Comparison of ENCODE assay signal across 10 mouse cellular contexts in the genomic region with DNA sequence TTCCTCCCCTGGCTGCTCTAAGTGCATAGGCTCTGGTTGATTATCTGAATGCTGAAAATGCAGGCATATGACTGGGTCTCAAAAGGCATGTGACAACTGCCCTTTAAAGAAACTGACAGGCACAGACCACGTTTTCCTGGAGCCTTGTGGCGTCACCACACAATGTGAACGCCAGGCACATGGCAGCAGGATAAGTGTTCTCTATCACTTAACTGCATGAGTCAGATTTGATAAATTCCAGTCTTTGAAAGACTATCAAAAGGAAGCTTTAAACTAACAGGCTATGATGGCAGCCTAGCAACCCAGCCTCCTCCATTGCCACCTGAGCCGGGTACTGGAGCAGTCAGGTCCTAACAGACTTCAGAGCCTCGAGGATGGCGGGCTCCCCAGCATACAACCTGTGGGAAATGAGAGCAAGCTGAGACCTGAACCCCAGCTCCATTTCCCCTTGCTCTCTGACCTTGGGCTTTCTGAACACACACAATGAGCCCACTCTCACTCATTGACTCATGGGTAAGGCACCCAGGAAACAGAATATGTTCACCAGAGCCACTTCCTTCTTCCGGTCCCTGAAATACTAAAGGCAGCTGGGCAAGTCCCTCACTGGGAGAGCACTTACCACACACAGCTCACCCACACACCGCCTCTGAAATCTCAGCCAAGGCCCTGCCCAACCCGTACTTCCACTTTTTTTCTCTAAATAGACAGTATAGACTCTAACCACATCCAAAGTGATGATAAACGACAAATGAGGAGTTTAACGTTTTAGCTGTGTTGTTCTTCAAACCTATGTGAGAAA.
DNase-seq lines count a peak whose midpoint lies in the region; ATAC-seq and TF ChIP-seq lines count a peak whose summit lies in the region.
"Had no signal": no experiment of that assay in that cellular context is flagged by ENCODE, and none has a peak within 500 bp of the region (broad histone marks: within the 10 kb centered on the region; RNA-seq: fewer than 3 reads in every experiment).

No protein-coding gene starts in this region.

- H3K4me2 ChIP-seq in heart, embryonic 15.5 days = peak overlapping the region; percentile 12; the same call in 1 of the 2 replicates
- H3K4me2 ChIP-seq in CH12.LX (ENCODE audit: insufficient read depth, low read depth, poor library complexity, severe bottlenecking) = no peak overlapping the region
- H3K4me2 ChIP-seq in intestine, embryonic 15.5 days (replicated peaks) = 0 out of 2 replicates have a peak overlapping the region, but pooled peaks have one; percentile 4
- H3K4me2 ChIP-seq in stomach, embryonic 16.5 days (ENCODE audit: low read depth, low read length) = 0 out of 2 replicates have a peak overlapping the region, but pooled peaks have one; percentile 4
- H3K4me2 ChIP-seq in midbrain, embryonic 13.5 days (replicated peaks) = no peak overlapping the region
- H3K4me2 ChIP-seq: embryonic facial prominence, embryonic 12.5 days had no signal

- peaks cover 72% of the 10 kb centered on the region for H3K4me1 ChIP-seq in heart, embryonic 15.5 days (replicated peaks)
- H3K4me1 ChIP-seq in CH12.LX (ENCODE audit: control insufficient read depth in 1 of 2, insufficient read depth in 2 of 2) = peaks cover 13 to 21% of the 10 kb centered on the region in 2 experiments; a peak in 3 of 4 replicates
- H3K4me1 ChIP-seq in intestine, embryonic 15.5 days (replicated peaks) = peaks cover 21% of the 10 kb centered on the region
- H3K4me1 ChIP-seq in stomach, embryonic 16.5 days (ENCODE audit: control insufficient read depth, insufficient read depth, low read length) = peaks cover 16% of the 10 kb centered on the region
- no peaks in the 10 kb centered on the region for H3K4me1 ChIP-seq in limb, embryonic 10.5 days
- H3K4me1 ChIP-seq in midbrain, embryonic 13.5 days (replicated peaks) = peaks cover 16% of the 10 kb centered on the region

- TF ChIP-seq CTCF in CH12.LX (conservative IDR thresholded peaks at IDR 0.05 in 1 of 2, IDR thresholded peaks at IDR 0.05 in 1 of 2; ENCODE audit: low read depth in 2 of 2, low read length in 2 of 2) = no peak
- no peak for TF ChIP-seq CTCF in layer of hippocampus, adult 2 months (conservative IDR thresholded peaks at IDR 0.05)

- TF ChIP-seq POLR2A in CH12.LX (IDR thresholded peaks at IDR 0.05; ENCODE audit: low read depth, low read length) = peak; percentile 40; the same call in 1 of the 2 replicates

- H3K79me2 ChIP-seq in CH12.LX (replicated peaks; ENCODE audit: control insufficient read depth, extremely low read depth, insufficient read depth, poor library complexity, severe bottlenecking) = no peaks in the 10 kb centered on the region

- H3K36me3 ChIP-seq in heart, embryonic 15.5 days = no peaks in the 10 kb centered on the region
- no peaks in the 10 kb centered on the region for H3K36me3 ChIP-seq in CH12.LX (replicated peaks in 1 of 2; ENCODE audit: control insufficient read depth in 1 of 2, insufficient read depth in 1 of 2, low read length in 1 of 2)
- no peaks in the 10 kb centered on the region for H3K36me3 ChIP-seq in intestine, embryonic 15.5 days
- no peaks in the 10 kb centered on the region for H3K36me3 ChIP-seq in stomach, embryonic 16.5 days (ENCODE audit: control insufficient read depth, insufficient read depth, low read length)
- H3K36me3 ChIP-seq in limb, embryonic 10.5 days = no peaks in the 10 kb centered on the region
- H3K36me3 ChIP-seq in midbrain, embryonic 13.5 days = no peaks in the 10 kb centered on the region
- H3K36me3 ChIP-seq: embryonic facial prominence, embryonic 12.5 days had no signal

- peak overlapping the region; percentile 49 for H3K27ac ChIP-seq in heart, embryonic 15.5 days
- no peak overlapping the region for H3K27ac ChIP-seq in CH12.LX (ENCODE audit: insufficient read depth, low read depth)
- no peak overlapping the region for H3K27ac ChIP-seq in intestine, embryonic 15.5 days
- peak overlapping the region; percentile 71 for H3K27ac ChIP-seq in stomach, embryonic 16.5 days (ENCODE audit: low read length)
- H3K27ac ChIP-seq in limb, embryonic 10.5 days = no peak overlapping the region
- no peak overlapping the region; the same call in 1 of the 2 replicates for H3K27ac ChIP-seq in layer of hippocampus, adult 2 months
- H3K27ac ChIP-seq in midbrain, embryonic 13.5 days = no peak overlapping the region
- H3K27ac ChIP-seq: embryonic facial prominence, embryonic 12.5 days; macrophage had no signal

- no peak for TF ChIP-seq RAD21 in CH12.LX (IDR thresholded peaks at IDR 0.05; ENCODE audit: low read depth, low read length)

- no peak for DNase-seq in heart, adult 8-10 months (ENCODE audit: low spot score)
- peak; percentile 72 for DNase-seq in CH12.LX (ENCODE audit: extremely low read depth)
- DNase-seq in limb, embryonic 10.5 days (ENCODE audit: low spot score) = no peak
- DNase-seq in layer of hippocampus, adult 2 months (ENCODE audit: low spot score in 2 of 2) = no peak

- H3K9me3 ChIP-seq in heart, embryonic 15.5 days (replicated peaks) = no peaks in the 10 kb centered on the region
- no peaks in the 10 kb centered on the region for H3K9me3 ChIP-seq in CH12.LX (replicated peaks; ENCODE audit: low read length)
- H3K9me3 ChIP-seq in intestine, embryonic 15.5 days = no peaks in the 10 kb centered on the region
- H3K9me3 ChIP-seq in stomach, embryonic 16.5 days (replicated peaks; ENCODE audit: control insufficient read depth, low read length) = no peaks in the 10 kb centered on the region
- H3K9me3 ChIP-seq in limb, embryonic 10.5 days (replicated peaks) = no peaks in the 10 kb centered on the region
- H3K9me3 ChIP-seq in midbrain, embryonic 13.5 days = no peaks in the 10 kb centered on the region
- H3K9me3 ChIP-seq: embryonic facial prominence, embryonic 12.5 days had no signal

- dilution Hi-C loops in CH12.LX (cut with MboI; ENCODE audit: extremely low pct_ligation_motif_present, extremely low pct_unique_long_range_greater_than_20kb, low sequenced_read_pairs) = no loop called here

- no peak for TF ChIP-seq EP300 in CH12.LX (IDR thresholded peaks at IDR 0.05; ENCODE audit: low read length)

- ATAC-seq in heart, embryonic 15.5 days (replicated peaks; ENCODE audit: insufficient number of reproducible peaks, insufficient read depth, low FRiP score, low read depth) = no peak
- ATAC-seq in intestine, embryonic 15.5 days = peak; percentile 36
- peak; percentile 61; the same call in 1 of the 2 replicates for ATAC-seq in stomach, embryonic 16.5 days (ENCODE audit: insufficient read depth, low FRiP score)
- ATAC-seq in midbrain, embryonic 13.5 days = no peak

- no peak overlapping the region for H3K9ac ChIP-seq in heart, embryonic 15.5 days
- H3K9ac ChIP-seq in CH12.LX (ENCODE audit: insufficient read depth, low read depth) = no peak overlapping the region
- no peak overlapping the region for H3K9ac ChIP-seq in intestine, embryonic 15.5 days
- H3K9ac ChIP-seq in stomach, embryonic 16.5 days (ENCODE audit: low read length) = no peak overlapping the region
- no peak overlapping the region for H3K9ac ChIP-seq in midbrain, embryonic 13.5 days (replicated peaks)
- H3K9ac ChIP-seq: embryonic facial prominence, embryonic 12.5 days had no signal

- H3K27me3 ChIP-seq in heart, embryonic 15.5 days = no peaks in the 10 kb centered on the region
- H3K27me3 ChIP-seq in CH12.LX (replicated peaks) = no peaks in the 10 kb centered on the region
- no peaks in the 10 kb centered on the region for H3K27me3 ChIP-seq in intestine, embryonic 15.5 days (replicated peaks)
- no peaks in the 10 kb centered on the region for H3K27me3 ChIP-seq in stomach, embryonic 16.5 days (ENCODE audit: control insufficient read depth, insufficient read depth, low read length)
- peaks cover 13% of the 10 kb centered on the region for H3K27me3 ChIP-seq in limb, embryonic 10.5 days (ENCODE audit: low read depth, poor library complexity, severe bottlenecking)
- H3K27me3 ChIP-seq in midbrain, embryonic 13.5 days = peaks cover 2% of the 10 kb centered on the region; the same call in 1 of the 2 replicates

- in situ Hi-C loops in CH12.LX (cut with MboI; ENCODE audit: low pct_ligation_motif_present, low pct_unique_long_range_greater_than_20kb, low sequenced_read_pairs) = no loop called here

- no peak overlapping the region for H3K4me3 ChIP-seq in heart, embryonic 15.5 days
- H3K4me3 ChIP-seq in CH12.LX (replicated peaks in 1 of 3; ENCODE audit: low read depth in 2 of 3, low read length in 2 of 3, poor library complexity in 1 of 3) = no peak overlapping the region
- no peak overlapping the region for H3K4me3 ChIP-seq in intestine, embryonic 15.5 days (replicated peaks)
- H3K4me3 ChIP-seq in stomach, embryonic 16.5 days (replicated peaks; ENCODE audit: low read length) = no peak overlapping the region
- H3K4me3 ChIP-seq in limb, embryonic 10.5 days = no peak overlapping the region
- no peak overlapping the region for H3K4me3 ChIP-seq in layer of hippocampus, adult 2 months
- no peak overlapping the region for H3K4me3 ChIP-seq in midbrain, embryonic 13.5 days (replicated peaks)
- H3K4me3 ChIP-seq: embryonic facial prominence, embryonic 12.5 days had no signal

- WGBS in heart, embryonic 15.5 days = 40% methylated on average over 11 of the region's 11 CpGs
- 53% methylated on average over 11 of the region's 11 CpGs for WGBS in intestine, embryonic 15.5 days
- 47% methylated on average over 11 of the region's 11 CpGs for WGBS in stomach, embryonic 16.5 days
- WGBS in limb, embryonic 10.5 days = 82% methylated on average over 11 of the region's 11 CpGs
- WGBS in midbrain, embryonic 13.5 days = 79% methylated on average over 11 of the region's 11 CpGs

TF ChIP-seq in CH12.LX, 34 proteins besides CTCF, POLR2A, EP300 and RAD21:
- TF ChIP-seq HCFC1 (IDR thresholded peaks at IDR 0.05; ENCODE audit: low read depth, low read length) (peak; percentile 62), RCOR1 (conservative IDR thresholded peaks at IDR 0.05; ENCODE audit: low read depth, low read length) (no peak), MEF2A (IDR thresholded peaks at IDR 0.05; ENCODE audit: borderline replicate concordance, low read depth, low read length) (peak; percentile 25; the same call in 1 of the 2 replicates), ETS1 (conservative IDR thresholded peaks at IDR 0.05; ENCODE audit: low read depth, low read length) (no peak), ELF1 (IDR thresholded peaks at IDR 0.05; ENCODE audit: low read depth, low read length) (peak; percentile 90), TBP (conservative IDR thresholded peaks at IDR 0.05; ENCODE audit: low read depth, low read length) (peak; percentile 56; the same call in 1 of the 2 replicates)
TF ChIP-seq in CH12.LX: peak in this region for 4.

Comparison
In these comparisons a context has a peak if more than half of its experiments do, and no peak if none do; other contexts are left out.
1. ATAC-seq: peak in intestine, embryonic 15.5 days (single experiment) and stomach, embryonic 16.5 days (single experiment); none in heart, embryonic 15.5 days (single experiment) and midbrain, embryonic 13.5 days (single experiment).
2. H3K27ac ChIP-seq: peak in heart, embryonic 15.5 days (single experiment) and stomach, embryonic 16.5 days (single experiment); none in CH12.LX (single experiment), intestine, embryonic 15.5 days (single experiment), limb, embryonic 10.5 days (single experiment), layer of hippocampus, adult 2 months (single experiment) and midbrain, embryonic 13.5 days (single experiment).
3. H3K4me2 ChIP-seq: peak in heart, embryonic 15.5 days (single experiment), intestine, embryonic 15.5 days (single experiment) and stomach, embryonic 16.5 days (single experiment); none in CH12.LX (single experiment) and midbrain, embryonic 13.5 days (single experiment).